Mouse (Mus musculus) testis, adult 2 months (tissue): ENCODE data around the gene Cpe. TPM values are rescaled to one million over a fixed set of nuclear protein-coding genes. Genes with fewer than 3 reads are reported as not detected.

Experiments
- H3K27ac ChIP-seq: fragments of 200-500 bp; 2 replicates; pipeline ENCODE4 v1.5.1; 2012; ENCODE audit warnings: low read depth, low read length; ENCODE audit not compliant: control insufficient read depth, insufficient read depth
- H3K27me3 ChIP-seq: fragments of 200-500 bp; 2 replicates; pipeline ENCODE4 v1.6.1; 2012; ENCODE audit warnings: mild to moderate bottlenecking, low read length, moderate library complexity; ENCODE audit not compliant: control insufficient read depth, insufficient read depth
- H3K36me3 ChIP-seq: fragments of 200-500 bp; 2 replicates; pipeline ENCODE4 v1.6.1; 2012; ENCODE audit warnings: mild to moderate bottlenecking, low read length; ENCODE audit not compliant: control insufficient read depth, insufficient read depth
- H3K4me1 ChIP-seq: fragments of 200-500 bp; 2 replicates; pipeline ENCODE4 v1.6.1; 2012; ENCODE audit warnings: low read length; ENCODE audit not compliant: control insufficient read depth, insufficient read depth
- H3K4me3 ChIP-seq: fragments of 200-500 bp; 2 replicates; pipeline ENCODE4 v1.5.1; 2012; ENCODE audit warnings: low read depth, mild to moderate bottlenecking, low read length, moderate library complexity, mixed read lengths; ENCODE audit not compliant: control insufficient read depth
- CTCF ChIP-seq: fragments of 200-500 bp; IDR thresholded peaks from 2 replicates; pipeline ENCODE4 v1.5.1; 2012; ENCODE audit warnings: low read depth, mild to moderate bottlenecking, inconsistent platforms, low read length, moderate library complexity; ENCODE audit not compliant: control insufficient read depth, insufficient read depth, insufficient replicate concordance
- POLR2A ChIP-seq: fragments of 200-500 bp; IDR thresholded peaks from 2 replicates; pipeline ENCODE4 v1.6.1; 2012; ENCODE audit warnings: low read depth, mild to moderate bottlenecking, inconsistent platforms, low read length, moderate library complexity; ENCODE audit not compliant: control insufficient read depth
- polyA plus RNA-seq: library from polyadenylated mRNA; depleted of rRNA; stranded (reverse); fragments of >200 nt; gene quantifications from 2 replicates; pipeline ENCODE4 v1.2.3, GENCODE M21; 2012

Cpe gene
- polyA plus RNA-seq, 1 experiment, result 42.5 TPM

DNA sequence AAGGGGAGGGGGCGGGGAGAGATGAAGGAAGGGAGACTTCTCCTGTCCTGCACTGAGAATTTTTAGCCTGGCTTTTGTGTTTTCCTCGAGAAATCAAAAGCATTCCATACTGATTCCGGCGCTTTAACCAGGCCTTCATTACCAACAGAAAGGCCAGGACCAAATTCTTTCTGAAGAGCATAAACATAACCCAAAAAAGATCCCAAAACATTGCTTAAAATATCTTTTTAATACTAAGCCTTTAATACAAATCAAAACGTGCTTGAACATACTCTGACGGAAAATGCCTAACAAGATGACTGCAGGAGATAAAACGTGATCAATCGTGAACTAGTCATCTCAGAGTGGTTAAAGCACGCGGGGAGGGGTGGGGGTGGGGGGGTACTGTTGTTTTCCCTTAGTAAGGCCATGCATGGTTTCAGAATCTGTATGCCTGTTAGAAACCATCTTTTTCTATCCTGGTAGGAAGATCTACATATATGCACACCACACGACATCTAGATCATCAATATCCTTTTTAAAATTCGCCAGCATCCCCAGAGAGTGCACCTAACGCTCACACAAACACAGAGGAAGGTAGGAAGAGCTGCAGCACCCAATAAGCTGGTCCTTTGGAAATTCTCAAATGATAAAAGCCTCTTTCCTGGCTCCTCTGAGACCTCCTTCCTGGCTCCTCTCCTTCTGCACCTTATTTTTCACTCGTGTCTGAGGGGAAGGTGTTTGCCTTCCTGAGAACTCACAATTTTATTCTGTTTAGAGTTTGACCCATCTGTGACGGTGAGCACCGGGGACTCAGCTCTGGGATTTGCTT, 1.1 kb downstream of the Cpe start:
- no peak overlapping the region for H3K27ac ChIP-seq

DNA sequence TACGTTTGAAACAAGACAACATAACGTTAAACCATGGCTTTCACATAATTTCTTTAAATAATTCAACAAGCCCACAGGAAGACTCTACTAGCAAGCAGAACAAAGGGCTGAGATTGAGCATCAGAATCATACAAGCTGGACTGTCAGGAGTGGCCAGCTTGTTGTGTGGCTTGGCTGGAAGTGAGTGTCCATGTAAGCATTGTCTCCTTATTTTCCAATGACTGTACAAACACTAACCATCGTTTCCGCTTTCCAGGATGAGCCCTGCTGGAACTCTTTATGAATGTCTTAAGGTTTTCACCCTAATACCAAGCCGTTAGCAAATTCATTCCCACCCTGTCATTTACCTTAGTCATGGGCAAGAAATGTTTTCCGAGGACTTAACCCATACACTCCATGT, 2.0 kb downstream of the Cpe start:
- TF ChIP-seq POLR2A, result no peak
- no peak for TF ChIP-seq CTCF
- Histone ChIP-seq H3K4me1 (peaks cover 6% of the 10 kb centered on the region), H3K27ac (no peak overlapping the region), H3K4me3 (no peak overlapping the region), H3K36me3 (no peaks in the 10 kb centered on the region), H3K27me3 (no peaks in the 10 kb centered on the region)

More for the DNA sequence above, 1.1 kb downstream of the Cpe start:
- no peaks in the 10 kb centered on the region for H3K27me3 ChIP-seq
- H3K36me3 ChIP-seq, result no peaks in the 10 kb centered on the region
- peak overlapping the region; percentile 82 for H3K4me3 ChIP-seq
- H3K4me1 ChIP-seq, result peaks cover 6% of the 10 kb centered on the region
- TF ChIP-seq CTCF, result no peak
- TF ChIP-seq POLR2A, result no peak

DNA sequence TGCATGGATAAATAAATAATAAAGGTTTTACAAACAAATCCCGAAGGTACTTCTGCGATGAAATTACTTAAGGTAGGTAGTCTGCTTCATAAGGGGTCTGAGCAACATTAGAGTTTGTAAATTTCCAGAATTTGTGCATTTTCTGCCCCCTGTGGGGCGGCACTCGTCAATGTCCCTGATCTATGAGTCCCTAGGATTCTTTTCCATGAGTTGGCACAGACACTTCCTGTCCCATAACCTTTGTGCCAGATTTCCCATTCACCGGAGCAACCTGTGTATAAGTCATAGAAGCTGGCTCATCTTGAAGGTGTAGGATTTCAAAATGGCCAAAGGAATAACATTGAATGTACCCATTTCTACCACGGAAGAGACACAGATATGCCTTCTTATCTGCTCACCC, 2.5 kb downstream of the Cpe start:
- Histone ChIP-seq H3K36me3 (no peaks in the 10 kb centered on the region), H3K4me1 (peaks cover 6% of the 10 kb centered on the region), H3K27me3 (no peaks in the 10 kb centered on the region), H3K27ac (no peak overlapping the region), H3K4me3 (no peak overlapping the region)
- TF ChIP-seq POLR2A, result no peak
- TF ChIP-seq CTCF, result no peak

DNA sequence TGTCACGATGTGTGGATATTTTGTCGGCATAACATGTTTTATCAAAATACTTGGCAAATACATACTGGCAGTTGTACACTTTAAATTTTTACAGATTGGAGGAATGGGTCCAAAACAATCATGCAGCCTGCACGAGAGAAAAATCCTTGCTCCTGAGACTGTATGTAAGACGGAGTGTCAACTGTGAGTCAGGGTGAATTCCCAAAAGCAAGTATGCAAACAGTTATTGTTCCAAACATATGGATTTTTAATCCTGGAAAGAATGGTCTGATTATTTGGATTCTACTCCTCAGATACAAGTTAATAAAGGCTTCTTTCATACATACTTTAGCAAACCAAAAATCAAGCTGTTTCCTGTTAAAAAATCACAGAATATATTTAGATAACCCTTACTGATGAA, 4.1 kb downstream of the Cpe start:
- Histone ChIP-seq H3K4me1 (peaks cover 6% of the 10 kb centered on the region), H3K4me3 (no peak overlapping the region), H3K36me3 (no peaks in the 10 kb centered on the region), H3K27me3 (no peaks in the 10 kb centered on the region), H3K27ac (no peak overlapping the region)
- TF ChIP-seq POLR2A (no peak), CTCF (no peak)

DNA sequence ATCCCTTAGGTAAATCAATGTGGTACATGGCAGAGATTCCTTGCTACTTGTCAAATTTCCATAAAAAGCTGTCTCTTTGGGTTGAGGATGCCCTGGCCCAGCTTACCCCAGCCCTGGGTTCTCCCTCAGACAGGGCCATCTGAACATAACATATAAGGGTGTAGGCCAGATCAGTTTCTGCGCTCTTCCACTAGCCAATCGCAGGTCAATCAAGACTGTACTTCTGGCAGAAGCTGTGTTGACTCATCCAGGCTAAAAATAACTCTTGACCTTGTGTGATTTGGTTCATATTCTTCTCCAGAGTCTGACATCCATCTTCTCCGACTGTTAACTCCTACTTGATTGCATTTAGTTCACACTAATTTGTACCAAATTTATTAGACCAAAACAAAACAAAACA, 4.7 kb downstream of the Cpe start:
- no peak overlapping the region for H3K27ac ChIP-seq
- H3K4me1 ChIP-seq, result peaks cover 6% of the 10 kb centered on the region
- H3K4me3 ChIP-seq, result no peak overlapping the region
- H3K27me3 ChIP-seq, result no peaks in the 10 kb centered on the region
- TF ChIP-seq POLR2A (no peak), CTCF (no peak)
- no peaks in the 10 kb centered on the region for H3K36me3 ChIP-seq

DNA sequence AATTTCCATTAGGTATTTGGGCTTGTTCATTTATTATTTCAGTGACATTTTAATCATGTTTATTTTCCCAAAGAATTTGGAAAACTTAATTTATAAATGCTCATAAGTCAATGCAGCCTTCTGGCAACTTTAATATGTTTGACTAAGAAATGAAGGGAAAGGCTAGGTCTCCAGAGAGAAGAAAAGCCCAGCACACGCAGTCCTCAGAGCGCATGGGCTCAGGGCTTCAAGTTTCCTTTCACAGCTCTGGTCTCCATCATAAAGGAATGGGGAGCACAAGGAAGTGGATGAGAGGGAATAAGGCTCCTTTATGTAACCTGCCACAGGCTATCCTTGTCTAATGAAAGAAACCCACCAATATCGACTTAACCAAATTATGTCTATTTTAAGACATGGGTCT, 10.4 kb downstream of the Cpe start:
- no peak for TF ChIP-seq POLR2A
- TF ChIP-seq CTCF, result no peak
- Histone ChIP-seq H3K27me3 (no peaks in the 10 kb centered on the region), H3K36me3 (no peaks in the 10 kb centered on the region), H3K4me3 (no peak overlapping the region), H3K4me1 (no peaks in the 10 kb centered on the region), H3K27ac (no peak overlapping the region)

DNA sequence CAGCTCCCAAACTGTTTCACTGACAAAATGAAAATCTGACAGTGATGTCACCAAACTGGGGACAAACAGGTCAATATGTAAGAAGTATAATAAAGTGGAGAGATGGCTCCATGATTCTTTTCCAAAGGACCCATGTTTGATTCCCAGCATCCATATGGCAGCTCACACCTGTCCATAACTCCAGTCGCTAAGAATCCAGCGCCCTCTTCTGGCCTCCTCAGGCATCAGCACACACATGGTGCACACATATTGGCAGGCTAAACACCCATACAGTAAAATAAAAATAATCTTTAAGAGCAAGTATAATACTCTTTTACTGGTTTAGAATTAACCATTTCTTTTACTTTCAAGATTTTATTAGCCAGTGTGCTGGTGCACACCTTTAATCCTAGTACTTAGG, 16.5 kb downstream of the Cpe start:
- no peaks in the 10 kb centered on the region for H3K4me1 ChIP-seq
- H3K27ac ChIP-seq, result no peak overlapping the region
- TF ChIP-seq POLR2A, result no peak
- peak; percentile 33; the same call in 1 of the 2 replicates for TF ChIP-seq CTCF
- no peak overlapping the region for H3K4me3 ChIP-seq
- H3K27me3 ChIP-seq, result no peaks in the 10 kb centered on the region
- no peaks in the 10 kb centered on the region for H3K36me3 ChIP-seq

DNA sequence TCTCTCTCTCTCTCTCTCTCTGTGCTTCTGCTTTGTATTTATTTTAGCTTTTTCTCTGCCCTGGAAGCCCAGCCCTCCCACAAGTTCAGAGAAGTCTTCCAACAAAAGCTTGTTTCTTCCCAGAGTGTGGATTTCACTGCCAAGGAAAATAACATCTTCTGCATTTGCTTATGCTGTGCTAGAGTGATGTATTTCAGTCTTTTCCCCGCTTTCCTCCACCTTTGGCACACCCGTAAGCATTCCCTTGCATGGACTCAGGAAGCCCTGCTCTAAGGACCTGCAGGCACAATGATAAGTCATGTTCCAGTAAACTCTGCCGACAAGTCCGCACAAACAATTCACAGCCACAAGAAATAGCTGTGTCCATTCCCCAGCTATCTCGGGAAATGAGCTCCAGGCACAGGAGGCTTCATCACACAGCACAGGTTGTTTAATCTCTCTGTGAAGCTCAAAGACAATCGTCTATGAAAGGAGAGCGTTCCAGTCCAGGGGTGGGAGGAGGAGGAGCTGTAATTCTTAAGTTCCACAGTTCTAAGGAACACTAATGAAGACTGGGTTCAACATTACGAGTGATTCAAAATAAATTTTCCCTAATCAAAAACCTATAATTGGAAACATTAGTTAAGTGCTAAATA, 17.8 kb downstream of the Cpe start:
- no peak overlapping the region for H3K4me3 ChIP-seq
- no peaks in the 10 kb centered on the region for H3K36me3 ChIP-seq
- H3K4me1 ChIP-seq, result no peaks in the 10 kb centered on the region
- H3K27ac ChIP-seq, result no peak overlapping the region
- TF ChIP-seq POLR2A, result no peak
- TF ChIP-seq CTCF, result no peak
- no peaks in the 10 kb centered on the region for H3K27me3 ChIP-seq
